Mouse (Mus musculus) hindbrain, postnatal 0 days (tissue): ENCODE data around the gene Trmt1. TPM values are rescaled to one million over a fixed set of nuclear protein-coding genes. Genes with fewer than 3 reads are reported as not detected.

Source experiments
- ATAC-seq: fragments of 200-750 bp; cut with Nextera tagmentation; 2 replicates; pipeline ENCODE4 v1.8.0; 2017; ENCODE audit warnings: mild to moderate bottlenecking, moderate TSS enrichment, moderate library complexity
- DNase-seq: peaks from one replicate; pipeline ENCODE4 v3.0.0-alpha.2; 2015; ENCODE audit warnings: low spot score
- H3K27ac ChIP-seq: fragments of 300-500 bp; sonication (generic); 2 replicates; pipeline ENCODE4 v1.5.1; 2014; ENCODE audit warnings: mild to moderate bottlenecking
- H3K27me3 ChIP-seq: fragments of 300-500 bp; sonication (generic); 2 replicates; pipeline ENCODE4 v1.6.1; 2014; ENCODE audit warnings: low read length, mixed read lengths; ENCODE audit not compliant: insufficient read depth
- H3K36me3 ChIP-seq: fragments of 300-500 bp; sonication (generic); 2 replicates; pipeline ENCODE4 v1.6.1; 2014; ENCODE audit warnings: low read length, mixed read lengths; ENCODE audit not compliant: insufficient read depth
- H3K4me1 ChIP-seq: fragments of 300-500 bp; sonication (generic); 2 replicates; pipeline ENCODE4 v1.6.1; 2014; ENCODE audit warnings: antibody characterized with exemption, low read length, mixed read lengths; ENCODE audit not compliant: insufficient read depth
- H3K4me2 ChIP-seq: fragments of 300-500 bp; sonication (generic); 2 replicates; pipeline ENCODE4 v1.6.1; 2014; ENCODE audit warnings: low read depth, mild to moderate bottlenecking, low read length, moderate library complexity, mixed read lengths
- H3K4me3 ChIP-seq: fragments of 300-500 bp; sonication (generic); 2 replicates; pipeline ENCODE4 v1.5.1; 2014; ENCODE audit warnings: low read length
- H3K9ac ChIP-seq: fragments of 300-500 bp; sonication (generic); replicated peaks from 2 replicates; pipeline ENCODE4 v1.6.1; 2014; ENCODE audit warnings: mild to moderate bottlenecking, low read length, moderate library complexity, mixed read lengths
- H3K9me3 ChIP-seq: fragments of 300-500 bp; sonication (generic); 2 replicates; pipeline ENCODE4 v1.6.1; 2016; ENCODE audit warnings: low read length, mixed read lengths
- CTCF ChIP-seq: IDR thresholded peaks from 2 replicates; pipeline ENCODE4 v1.5.1; 2016; ENCODE audit warnings: antibody characterized with exemption, control low read depth, low read depth
- WGBS: fragments of 180-500 bp; shearing (Covaris S2); extraction: QIAGEN DNeasy Blood & Tissue Kit; methylation state at CpG from one replicate; pipeline ENCODE4 v1.1.7; 2014; 5-methylcytosine and 5-hydroxymethylcytosine counted together
- polyA plus RNA-seq: library from polyadenylated mRNA; unstranded; fragments of >200 nt; fragmentation: Nextera tagmentation; extraction: Ambion mirVana; gene quantifications from 2 replicates; pipeline ENCODE4 v1.2.1, GENCODE M21; 2015
- total RNA-seq: library from RNA; depleted of rRNA; stranded (reverse); fragments of >200 nt; gene quantifications from 2 replicates; pipeline ENCODE4 v1.2.3, GENCODE M21; 2014

Gene Trmt1
- total and polyA plus RNA-seq, 2 experiments from 2014 or later: 71.2 to 93.3 TPM

DNA sequence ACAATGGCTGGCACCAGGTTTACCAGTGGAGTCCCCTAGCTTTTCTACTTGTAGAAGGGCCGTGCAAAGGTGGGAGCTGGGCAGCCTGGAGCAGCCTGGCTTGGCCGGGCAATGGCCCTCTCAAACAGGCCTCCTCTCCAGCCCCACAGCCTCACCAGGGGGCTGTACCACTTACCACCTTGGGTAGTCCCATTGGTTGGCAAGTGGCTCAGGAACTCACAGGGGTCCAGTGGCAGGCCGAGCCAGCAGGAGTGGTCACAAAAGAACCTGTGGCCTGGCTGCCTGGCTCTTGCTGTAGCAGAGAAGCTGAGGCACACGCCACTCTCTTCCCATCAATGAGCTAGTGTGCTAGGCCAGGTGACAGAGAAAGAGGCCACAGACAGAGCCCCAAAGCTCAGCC lies 28.1 kb downstream of the Trmt1 start:
- H3K4me2 ChIP-seq: no peak overlapping the region
- no peak for TF ChIP-seq CTCF
- no peak overlapping the region for H3K4me3 ChIP-seq
- WGBS: 43% methylated on average over 4 of the region's 4 CpGs
- ATAC-seq (no peak), DNase-seq (no peak)
- H3K4me1 ChIP-seq: peaks cover 14% of the 10 kb centered on the region
- H3K9me3 ChIP-seq: no peaks in the 10 kb centered on the region
- peak overlapping the region; percentile 77 for H3K27ac ChIP-seq
- H3K27me3 ChIP-seq: no peaks in the 10 kb centered on the region
- H3K36me3 ChIP-seq: no peaks in the 10 kb centered on the region; the same call in 1 of the 2 replicates
- H3K9ac ChIP-seq: no peak overlapping the region

DNA sequence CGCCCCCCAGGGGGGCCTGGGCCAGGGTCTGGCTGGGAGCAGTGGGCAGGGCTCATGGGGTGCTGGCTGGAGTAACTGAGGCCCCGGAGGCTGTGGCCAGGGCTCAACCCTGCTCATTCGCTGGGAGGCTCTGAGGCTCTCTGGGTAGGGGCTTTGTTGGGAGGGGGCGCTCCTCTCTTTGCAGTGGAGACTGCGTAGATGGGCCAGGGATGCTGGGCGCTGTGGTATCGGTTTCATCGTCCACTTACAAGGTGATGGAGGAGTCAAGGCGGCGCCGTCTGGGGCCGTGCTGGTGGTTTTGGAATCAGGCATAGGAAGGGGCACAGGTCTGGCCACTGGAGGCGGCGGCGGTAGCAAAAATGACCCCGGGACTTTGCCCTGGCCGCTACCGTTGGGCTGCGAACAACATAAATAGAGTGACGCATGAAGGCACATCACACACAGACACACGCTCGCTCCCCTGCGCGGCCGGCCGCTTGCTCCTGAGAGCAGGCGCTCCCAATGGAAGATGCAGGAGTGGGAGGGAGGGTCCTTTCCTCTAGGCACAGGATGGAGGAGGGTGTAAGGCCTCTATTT lies 29.9 kb downstream of the Trmt1 start:
- Histone ChIP-seq H3K27ac (0 out of 2 replicates have a peak overlapping the region, but pooled peaks have one; percentile 5), H3K36me3 (no peaks in the 10 kb centered on the region; the same call in 1 of the 2 replicates), H3K9me3 (no peaks in the 10 kb centered on the region), H3K4me2 (peak overlapping the region; percentile 22; the same call in 1 of the 2 replicates), H3K27me3 (no peaks in the 10 kb centered on the region), H3K4me1 (peaks cover 8% of the 10 kb centered on the region; the same call in 1 of the 2 replicates), H3K4me3 (no peak overlapping the region), H3K9ac (no peak overlapping the region; the same call in 1 of the 2 replicates)
- ATAC-seq: no peak
- no peak for DNase-seq
- WGBS: 17% methylated on average over 26 of the region's 27 CpGs
- TF ChIP-seq CTCF: no peak

DNA sequence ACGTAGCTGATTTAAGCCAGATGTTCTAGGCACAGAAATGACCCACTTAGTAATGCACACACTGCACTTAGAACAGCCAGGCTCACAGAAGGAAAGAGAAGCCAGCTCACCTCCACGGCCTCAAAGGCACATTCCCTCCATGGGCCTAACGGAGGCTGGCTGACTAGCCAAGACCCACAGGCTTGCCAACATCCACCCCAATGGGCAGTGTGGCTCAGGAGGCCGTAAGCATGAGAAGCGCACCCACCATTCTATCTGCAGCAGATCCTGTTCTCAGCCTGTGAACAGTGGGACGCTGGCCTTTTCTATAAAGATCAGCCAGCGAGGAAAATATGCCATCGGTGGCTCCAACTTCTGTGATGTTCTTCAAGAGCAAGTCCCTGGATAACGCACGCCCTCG lies 30.7 kb downstream of the Trmt1 start:
- Histone ChIP-seq H3K9me3 (no peaks in the 10 kb centered on the region), H3K9ac (no peak overlapping the region), H3K4me2 (no peak overlapping the region), H3K4me1 (peaks cover 8% of the 10 kb centered on the region; the same call in 1 of the 2 replicates), H3K4me3 (no peak overlapping the region), H3K36me3 (peaks cover 7% of the 10 kb centered on the region; the same call in 1 of the 2 replicates), H3K27ac (peak overlapping the region; percentile 45), H3K27me3 (no peaks in the 10 kb centered on the region)
- 71% methylated on average over 11 of the region's 11 CpGs for WGBS
- TF ChIP-seq CTCF: no peak
- ATAC-seq (no peak), DNase-seq (no peak)

DNA sequence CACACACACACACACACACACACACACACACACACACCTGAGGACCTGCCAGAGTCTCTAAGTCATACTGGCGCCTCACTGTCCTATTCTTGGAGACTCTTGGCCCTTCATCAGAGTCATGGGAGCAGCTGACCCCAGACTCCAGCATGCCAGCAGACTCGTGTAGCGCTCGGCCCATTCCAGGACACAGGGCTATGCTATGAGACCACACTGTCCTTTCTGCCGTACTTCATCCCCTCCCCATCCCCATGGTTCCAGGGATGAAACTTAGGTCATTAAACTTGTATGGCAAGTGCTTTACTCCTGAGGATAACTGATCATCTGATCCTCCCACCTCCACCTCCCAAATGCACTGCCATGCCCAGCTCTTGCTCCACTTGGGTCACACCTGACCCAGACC lies 32.4 kb downstream of the Trmt1 start:
- WGBS: 82% methylated on average over 5 of the region's 5 CpGs
- no peak for TF ChIP-seq CTCF
- H3K4me3 ChIP-seq: no peak overlapping the region

DNA sequence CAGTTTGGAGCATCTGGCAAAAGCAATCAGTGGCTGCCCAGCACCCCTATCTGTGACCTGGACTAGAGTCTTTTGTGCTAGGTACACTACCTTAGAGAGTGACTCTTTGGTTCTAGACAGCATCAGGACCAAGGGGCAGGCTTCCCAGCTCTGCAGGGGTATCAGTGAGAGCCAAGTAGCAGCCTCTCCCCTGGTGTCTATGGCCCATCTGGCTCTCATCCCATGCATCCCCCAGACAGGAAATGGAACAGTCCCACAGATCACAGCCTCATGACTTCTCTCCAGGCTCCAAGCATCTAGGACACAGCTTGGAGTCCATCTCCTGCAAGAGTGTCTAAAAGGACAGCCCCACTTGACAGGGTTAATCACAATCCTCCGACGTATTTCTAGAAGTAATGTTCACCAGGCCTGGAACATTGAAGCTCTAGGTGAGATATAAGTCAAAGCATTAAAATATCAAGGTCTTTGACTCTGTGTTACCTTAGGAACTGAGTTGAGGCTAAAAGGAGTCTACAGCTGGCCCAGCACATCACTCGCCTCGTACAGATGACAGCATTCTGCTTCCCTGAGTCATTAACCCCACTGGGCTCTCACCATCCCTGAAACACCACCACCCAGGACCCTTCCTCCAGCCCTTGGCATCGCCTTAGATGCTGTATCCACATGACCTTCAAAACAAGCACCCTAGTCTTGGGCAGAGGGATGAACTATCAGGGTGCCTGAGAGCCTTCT lies 33.0 kb downstream of the Trmt1 start:
- Histone ChIP-seq H3K9ac (no peak overlapping the region), H3K9me3 (no peaks in the 10 kb centered on the region), H3K4me1 (peaks cover 22% of the 10 kb centered on the region), H3K4me2 (no peak overlapping the region), H3K36me3 (peaks cover 9% of the 10 kb centered on the region; the same call in 1 of the 2 replicates), H3K27me3 (no peaks in the 10 kb centered on the region), H3K27ac (no peak overlapping the region), H3K4me3 (no peak overlapping the region)
- 76% methylated on average over 5 of the region's 5 CpGs for WGBS
- DNase-seq (no peak), ATAC-seq (no peak)
- TF ChIP-seq CTCF: no peak

More for the DNA sequence above, 32.4 kb downstream of the Trmt1 start:
- no peak overlapping the region for H3K4me2 ChIP-seq
- H3K36me3 ChIP-seq: peaks cover 9% of the 10 kb centered on the region; the same call in 1 of the 2 replicates
- ATAC-seq (no peak), DNase-seq (no peak)
- no peaks in the 10 kb centered on the region for H3K9me3 ChIP-seq
- no peaks in the 10 kb centered on the region for H3K27me3 ChIP-seq
- no peak overlapping the region for H3K27ac ChIP-seq
- H3K4me1 ChIP-seq: peaks cover 15% of the 10 kb centered on the region
- no peak overlapping the region for H3K9ac ChIP-seq

DNA sequence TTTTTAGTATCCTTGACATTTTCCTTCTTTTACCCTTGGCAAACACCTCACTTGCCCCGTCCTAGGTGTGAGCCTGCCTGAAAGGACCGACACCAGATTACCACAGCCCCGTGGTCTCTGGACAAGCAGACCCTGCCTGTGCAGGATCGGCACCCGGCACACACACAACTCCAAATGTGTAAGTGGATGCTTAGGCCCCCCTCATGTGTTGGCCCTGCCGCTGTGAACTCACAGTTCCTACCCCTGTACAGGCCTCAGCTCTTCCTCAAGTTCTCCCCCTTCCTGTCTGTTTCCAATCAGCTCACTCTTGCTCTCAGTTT lies 36.4 kb downstream of the Trmt1 start:
- Histone ChIP-seq H3K27me3 (no peaks in the 10 kb centered on the region), H3K4me3 (no peak overlapping the region), H3K4me2 (no peak overlapping the region), H3K36me3 (peaks cover 9% of the 10 kb centered on the region; the same call in 1 of the 2 replicates), H3K9me3 (no peaks in the 10 kb centered on the region), H3K9ac (no peak overlapping the region), H3K4me1 (peaks cover 22% of the 10 kb centered on the region), H3K27ac (peak overlapping the region; percentile 77)
- ATAC-seq (no peak), DNase-seq (no peak)
- WGBS: 48% methylated on average over 6 of the region's 6 CpGs
- no peak for TF ChIP-seq CTCF
